Mouse (Mus musculus) gastrocnemius, adult 2 months (tissue): ENCODE results near the gene Strn3. TPM values are rescaled to one million over a fixed set of nuclear protein-coding genes. Genes with fewer than 3 reads are reported as not detected.
A peak's percentile ranks its signal among the peaks of the same experiment; 100 is the strongest.

Experiments
- DNase-seq: peaks from one replicate; pipeline ENCODE4 v3.0.0; 2022
- H3K27ac ChIP-seq: fragments of 200-600 bp; 2 replicates; pipeline ENCODE4 v1.8.1; 2022; ENCODE audit warnings: mild to moderate bottlenecking
- H3K4me3 ChIP-seq: fragments of 200-600 bp; 2 replicates; pipeline ENCODE4 v1.8.1; 2022; ENCODE audit warnings: mild to moderate bottlenecking, moderate library complexity
- CTCF ChIP-seq: fragments of 200-600 bp; IDR thresholded peaks from 2 replicates; pipeline ENCODE4 v1.8.1; 2022; ENCODE audit warnings: antibody characterized with exemption, mild to moderate bottlenecking, moderate library complexity
- intact Hi-C: fragments of 180-260 bp; cut with DNase I; formaldehyde crosslinking; loops from one replicate; pipeline ENCODE4 v1.15.1; 2025
- total RNA-seq, 2 experiments: library from RNA; stranded (reverse); gene quantifications; 2 replicates each; pipeline ENCODE4 v1.2.3; 2021

Strn3 gene
- total RNA-seq, 2 experiments from 2014 or later = 142 to 174 TPM

- H3K4me3 ChIP-seq = no peak overlapping the region
- TF ChIP-seq CTCF = no peak
- intact Hi-C loops = no loop called here
- no peak overlapping the region for H3K27ac ChIP-seq
- no peak for DNase-seq
Observed at GRCm38 (mm10) chr12:51636689-51637470, 54.8 kb downstream of the Strn3 start.

- TF ChIP-seq CTCF = no peak
- Histone ChIP-seq H3K27ac (no peak overlapping the region), H3K4me3 (no peak overlapping the region)
- intact Hi-C loops = no loop called here
- no peak for DNase-seq
Observed at GRCm38 (mm10) chr12:51636260-51636659, 55.4 kb downstream of the Strn3 start.

GRCm38 (mm10) chr12:51633481-51633880 is 58.2 kb downstream of the Strn3 start:
- H3K4me3 ChIP-seq = no peak overlapping the region
- no peak for DNase-seq
- no peak for TF ChIP-seq CTCF
- intact Hi-C loops = no loop called here
- H3K27ac ChIP-seq = no peak overlapping the region

GRCm38 (mm10) chr12:51623366-51623694 is 68.4 kb downstream of the Strn3 start:
- intact Hi-C loops = no loop called here

GRCm38 (mm10) chr12:51622670-51623365 is 68.9 kb downstream of the Strn3 start:
- DNase-seq = no peak
- no peak overlapping the region for H3K27ac ChIP-seq
- H3K4me3 ChIP-seq = no peak overlapping the region
- peak; percentile 32; the same call in 1 of the 2 replicates for TF ChIP-seq CTCF
- intact Hi-C loops = no loop called here

More at GRCm38 (mm10) chr12:51623366-51623694, 68.4 kb downstream of the Strn3 start:
- H3K4me3 ChIP-seq = no peak overlapping the region
- H3K27ac ChIP-seq = no peak overlapping the region
- no peak for TF ChIP-seq CTCF
- DNase-seq = no peak

- TF ChIP-seq CTCF = no peak
- Histone ChIP-seq H3K27ac (no peak overlapping the region), H3K4me3 (no peak overlapping the region)
- intact Hi-C loops = no loop called here
- no peak for DNase-seq
Observed at GRCm38 (mm10) chr12:51621161-51621560, 70.5 kb downstream of the Strn3 start.

GRCm38 (mm10) chr12:51620572-51620971 is 71.1 kb downstream of the Strn3 start:
- intact Hi-C loops = no loop called here
- TF ChIP-seq CTCF = no peak
- DNase-seq = no peak

GRCm38 (mm10) chr12:51612361-51612760 is 79.3 kb downstream of the Strn3 start:
- DNase-seq = no peak
- H3K27ac ChIP-seq = no peak overlapping the region
- no peak for TF ChIP-seq CTCF
- intact Hi-C loops = no loop called here
- H3K4me3 ChIP-seq = no peak overlapping the region

More at GRCm38 (mm10) chr12:51620572-51620971, 71.1 kb downstream of the Strn3 start:
- H3K4me3 ChIP-seq = no peak overlapping the region
- no peak overlapping the region for H3K27ac ChIP-seq

- intact Hi-C loops = loop anchor here (10.0 kb wide), 1 partner anchor 181 kb away; no protein-coding TSS in a partner anchor
- Histone ChIP-seq H3K4me3 (no peak overlapping the region), H3K27ac (no peak overlapping the region)
- no peak for TF ChIP-seq CTCF
- DNase-seq = no peak
Observed at GRCm38 (mm10) chr12:51606138-51606537, 85.6 kb downstream of the Strn3 start.

GRCm38 (mm10) chr12:51603306-51603705 is 88.4 kb downstream of the Strn3 start:
- intact Hi-C loops = loop anchor here (10.0 kb wide), 1 partner anchor 179 kb away; no protein-coding TSS in a partner anchor
- DNase-seq = no peak
- H3K4me3 ChIP-seq = no peak overlapping the region
- TF ChIP-seq CTCF = no peak
- no peak overlapping the region for H3K27ac ChIP-seq

GRCm38 (mm10) chr12:51594030-51594470 is 97.6 kb downstream of the Strn3 start:
- no peak overlapping the region for H3K27ac ChIP-seq
- DNase-seq = no peak
- intact Hi-C loops = loop anchor here (10.0 kb wide), 1 partner anchor 149 kb away; no protein-coding TSS in a partner anchor
- TF ChIP-seq CTCF = no peak
- peak overlapping the region; percentile 78 for H3K4me3 ChIP-seq

- DNase-seq = peak; percentile 40
- Histone ChIP-seq H3K27ac (no peak within 1 kb of the TSS), H3K4me3 (peak within 1 kb of the TSS; percentile 78)
- intact Hi-C loops = loop anchor here (10.0 kb wide), 1 partner anchor 149 kb away; no protein-coding TSS in a partner anchor
- no peak for TF ChIP-seq CTCF
Observed at GRCm38 (mm10) chr12:51593229-51594029, 98.3 kb downstream of the Strn3 start, which contains the start of gene Coch. Coch (plus strand) TSS chr12:51593341.
